10 mouse cellular contexts compared by ENCODE assay signal in the genomic region with DNA sequence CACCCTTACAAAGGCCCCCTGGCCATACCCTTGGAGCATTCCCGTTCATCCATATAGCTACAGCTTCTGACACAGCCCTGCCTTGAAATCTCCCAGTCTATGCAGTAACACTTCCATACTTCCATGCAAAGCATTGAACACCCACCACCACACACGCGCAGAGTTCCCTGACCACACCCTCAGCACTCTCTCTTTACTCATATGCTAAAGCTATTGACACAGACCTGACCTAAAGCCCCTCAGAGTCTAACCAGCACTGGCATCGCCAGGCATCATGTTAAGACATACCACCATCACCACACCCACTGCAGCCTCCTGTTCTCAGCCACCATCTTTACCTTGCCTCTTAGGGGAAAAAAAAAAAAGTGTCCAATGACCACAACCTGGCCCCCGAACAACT. TPM values are rescaled to one million over a fixed set of nuclear protein-coding genes. Genes with fewer than 3 reads are reported as not detected.
DNase-seq lines count a peak whose midpoint lies in the region; ATAC-seq and TF ChIP-seq lines count a peak whose summit lies in the region.
"Had no signal": no experiment of that assay in that cellular context is flagged by ENCODE, and none has a peak within 500 bp of the region (broad histone marks: within the 10 kb centered on the region; RNA-seq: fewer than 3 reads in every experiment).

No protein-coding gene starts in this region.

- no peak for TF ChIP-seq CTCF in cerebellum, adult 2 months (IDR thresholded peaks at IDR 0.05; ENCODE audit: borderline replicate concordance, insufficient read depth, low read depth, low read length)
- TF ChIP-seq CTCF in lung, postnatal 0 days (IDR thresholded peaks at IDR 0.05): no peak

- H3K4me2 ChIP-seq in lung, postnatal 0 days (replicated peaks; ENCODE audit: low read depth, low read length): peak overlapping the region; percentile 56
- H3K4me2 ChIP-seq in limb, embryonic 13.5 days (replicated peaks): peak overlapping the region; percentile 70
- peak overlapping the region; percentile 62; the same call in 1 of the 2 replicates for H3K4me2 ChIP-seq in stomach, embryonic 16.5 days (ENCODE audit: low read depth, low read length)

- no peaks in the 10 kb centered on the region; the same call in 1 of the 2 replicates for H3K36me3 ChIP-seq in lung, postnatal 0 days (ENCODE audit: insufficient read depth, low read length)
- H3K36me3 ChIP-seq in limb, embryonic 13.5 days: peaks cover 22% of the 10 kb centered on the region
- H3K36me3 ChIP-seq in stomach, embryonic 16.5 days (ENCODE audit: control insufficient read depth, insufficient read depth, low read length): no peaks in the 10 kb centered on the region

- WGBS in cerebellum, adult 2 months: 22% methylated on average over 5 of the region's 5 CpGs
- WGBS in lung, postnatal 0 days: 72% methylated on average over 5 of the region's 5 CpGs
- 80% methylated on average over 5 of the region's 5 CpGs for WGBS in limb, embryonic 13.5 days
- WGBS in stomach, embryonic 16.5 days: 70% methylated on average over 5 of the region's 5 CpGs

- no peaks in the 10 kb centered on the region for H3K9me3 ChIP-seq in lung, postnatal 0 days (ENCODE audit: low read length)
- H3K9me3 ChIP-seq in limb, embryonic 13.5 days: no peaks in the 10 kb centered on the region
- H3K9me3 ChIP-seq in stomach, embryonic 16.5 days (replicated peaks; ENCODE audit: control insufficient read depth, low read length): no peaks in the 10 kb centered on the region

- no peak overlapping the region for H3K9ac ChIP-seq in lung, postnatal 0 days (replicated peaks; ENCODE audit: low read depth)
- no peak overlapping the region for H3K9ac ChIP-seq in limb, embryonic 13.5 days
- 0 out of 2 replicates have a peak overlapping the region, but pooled peaks have one; percentile 2 for H3K9ac ChIP-seq in stomach, embryonic 16.5 days (ENCODE audit: low read length)

- TF ChIP-seq POLR2A in cerebellum, adult 2 months (IDR thresholded peaks at IDR 0.05; ENCODE audit: borderline replicate concordance, insufficient read depth, low read length): no peak

- no peak for TF ChIP-seq EP300 in lung, postnatal 0 days (IDR thresholded peaks at IDR 0.05)

- peak in 1 of 2 experiments; percentile 40 for DNase-seq in cerebellum, adult 2 months
- DNase-seq in cerebellum, adult 9-10 months: no peak
- DNase-seq in lung, postnatal 0 days (ENCODE audit: low spot score): no peak
- DNase-seq in lung, postnatal 36 days: no peak
- no peak for DNase-seq in frontal cortex, postnatal 14 days (ENCODE audit: low spot score in 2 of 2)
- no peak for DNase-seq in thymus, adult 18-20 months

- H3K4me1 ChIP-seq in cerebellum, adult 2 months (ENCODE audit: control insufficient read depth, insufficient read depth, low read length): peaks cover 45% of the 10 kb centered on the region
- H3K4me1 ChIP-seq in lung, postnatal 0 days (ENCODE audit: insufficient read depth, low read depth, low read length): peaks cover 19% of the 10 kb centered on the region; the same call in 1 of the 2 replicates
- peaks cover 55% of the 10 kb centered on the region for H3K4me1 ChIP-seq in limb, embryonic 13.5 days
- H3K4me1 ChIP-seq in stomach, embryonic 16.5 days (ENCODE audit: control insufficient read depth, insufficient read depth, low read length): peaks cover 41% of the 10 kb centered on the region

- H3K4me3 ChIP-seq in cerebellum, adult 2 months (replicated peaks; ENCODE audit: insufficient read depth, low read depth, low read length): peak overlapping the region; percentile 90
- peak overlapping the region; percentile 20; the same call in 1 of the 2 replicates for H3K4me3 ChIP-seq in lung, postnatal 0 days (ENCODE audit: low read depth, low read length)
- peak overlapping the region; percentile 37 for H3K4me3 ChIP-seq in limb, embryonic 13.5 days
- H3K4me3 ChIP-seq in stomach, embryonic 16.5 days (replicated peaks; ENCODE audit: low read length): peak overlapping the region; percentile 38

- H3K27ac ChIP-seq in cerebellum, adult 2 months (ENCODE audit: insufficient read depth, low read length): peak overlapping the region; percentile 90
- no peak overlapping the region for H3K27ac ChIP-seq in lung, postnatal 0 days (ENCODE audit: low read length)
- H3K27ac ChIP-seq in limb, embryonic 13.5 days: no peak overlapping the region
- H3K27ac ChIP-seq in stomach, embryonic 16.5 days (ENCODE audit: low read length): no peak overlapping the region

- no peaks in the 10 kb centered on the region for H3K27me3 ChIP-seq in cerebellum, adult 2 months (ENCODE audit: control insufficient read depth, insufficient read depth, low read length)
- H3K27me3 ChIP-seq in lung, postnatal 0 days (replicated peaks; ENCODE audit: insufficient read depth, low read length): no peaks in the 10 kb centered on the region
- H3K27me3 ChIP-seq in limb, embryonic 13.5 days: peaks cover 46% of the 10 kb centered on the region
- H3K27me3 ChIP-seq in stomach, embryonic 16.5 days (ENCODE audit: control insufficient read depth, insufficient read depth, low read length): no peaks in the 10 kb centered on the region
- H3K27me3 ChIP-seq: Patski had no signal

- ATAC-seq in lung, postnatal 0 days: no peak
- no peak for ATAC-seq in limb, embryonic 13.5 days (ENCODE audit: low FRiP score, low read depth)
- no peak for ATAC-seq in stomach, embryonic 16.5 days (ENCODE audit: insufficient read depth, low FRiP score)
- ATAC-seq: Patski had no signal

RNA-seq across cellular contexts. Expression of gene Tppp3, which starts 1.1 kb away (rescaled TPM):
- 286 and 297 TPM in 2 replicates for polyA plus RNA-seq in cerebellum, adult 2 months (2012; rRNA removed)
- polyA plus RNA-seq in lung, postnatal 0 days (2015; fragmentation: Nextera tagmentation; extraction: Ambion mirVana): 675 and 696 TPM in 2 replicates
- polyA plus RNA-seq in limb, embryonic 13.5 days (2015; fragmentation: Nextera tagmentation; extraction: Ambion mirVana): 65.4 and 71.1 TPM in 2 replicates
- 70.3 and 79.3 TPM in 2 replicates for polyA plus RNA-seq in stomach, embryonic 16.5 days (2015; fragmentation: Nextera tagmentation; extraction: Ambion mirVana)

RNA-seq across cellular contexts. Expression of gene Zdhhc1, which starts 26.4 kb away (rescaled TPM):
- polyA plus RNA-seq in cerebellum, adult 2 months (2012; rRNA removed): 64.7 and 67.9 TPM in 2 replicates
- 40.6 and 41.7 TPM in 2 replicates for polyA plus RNA-seq in lung, postnatal 0 days (2015; fragmentation: Nextera tagmentation; extraction: Ambion mirVana)
- polyA plus RNA-seq in limb, embryonic 13.5 days (2015; fragmentation: Nextera tagmentation; extraction: Ambion mirVana): 42.5 and 45.3 TPM in 2 replicates
- 33.8 and 34.6 TPM in 2 replicates for polyA plus RNA-seq in stomach, embryonic 16.5 days (2015; fragmentation: Nextera tagmentation; extraction: Ambion mirVana)

RNA-seq across cellular contexts. Expression of gene Hsd11b2, which starts 48.3 kb away (rescaled TPM):
- polyA plus RNA-seq in cerebellum, adult 2 months (2012; rRNA removed): 0.08 TPM in 1 of 2 replicates, not detected in the other
- polyA plus RNA-seq in lung, postnatal 0 days (2015; fragmentation: Nextera tagmentation; extraction: Ambion mirVana): 1.8 and 2.9 TPM in 2 replicates
- polyA plus RNA-seq in limb, embryonic 13.5 days (2015; fragmentation: Nextera tagmentation; extraction: Ambion mirVana): 5.9 and 7.6 TPM in 2 replicates
- 2.5 and 2.8 TPM in 2 replicates for polyA plus RNA-seq in stomach, embryonic 16.5 days (2015; fragmentation: Nextera tagmentation; extraction: Ambion mirVana)

RNA-seq across cellular contexts. Expression of gene Lrrc36, which starts 56.9 kb away (rescaled TPM):
- 0.65 and 1.2 TPM in 2 replicates for polyA plus RNA-seq in cerebellum, adult 2 months (2012; rRNA removed)
- 3.7 and 3.9 TPM in 2 replicates for polyA plus RNA-seq in lung, postnatal 0 days (2015; fragmentation: Nextera tagmentation; extraction: Ambion mirVana)
- polyA plus RNA-seq in limb, embryonic 13.5 days (2015; fragmentation: Nextera tagmentation; extraction: Ambion mirVana): 0.36 and 0.55 TPM in 2 replicates
- 0.17 and 0.47 TPM in 2 replicates for polyA plus RNA-seq in stomach, embryonic 16.5 days (2015; fragmentation: Nextera tagmentation; extraction: Ambion mirVana)
- polyA plus RNA-seq: Patski had no signal

RNA-seq across cellular contexts. Expression of gene Kctd19, which starts 57.0 kb away (rescaled TPM):
- polyA plus RNA-seq in cerebellum, adult 2 months (2012; rRNA removed): 0.05 TPM in 1 of 2 replicates, not detected in the other
- polyA plus RNA-seq in lung, postnatal 0 days (2015; fragmentation: Nextera tagmentation; extraction: Ambion mirVana): 0.14 and 0.38 TPM in 2 replicates
- not detected in 2 replicates for polyA plus RNA-seq in limb, embryonic 13.5 days (2015; fragmentation: Nextera tagmentation; extraction: Ambion mirVana)
- polyA plus RNA-seq in stomach, embryonic 16.5 days (2015; fragmentation: Nextera tagmentation; extraction: Ambion mirVana): not detected in 2 replicates
- polyA plus RNA-seq: heart, embryonic 14.5 days; Patski had no signal

Comparison
In these comparisons a context has a peak if more than half of its experiments do, and no peak if none do; other contexts are left out.
1. H3K4me3 ChIP-seq: peak in every context shown above with its lines; median percentile 90 in cerebellum, adult 2 months; 38 in stomach, embryonic 16.5 days; 37 in limb, embryonic 13.5 days; 20 in lung, postnatal 0 days.